Mouse (Mus musculus) lung, postnatal 4 days (tissue): ENCODE data around the gene Tedc1.
"Not testable (repeated sequence)": the region's sequence is repeated elsewhere in the genome, so short reads cannot be mapped to it uniquely, and the experiment has no call there.

Source experiments
- DNase-seq, 2 experiments: peaks; one replicate each; pipeline ENCODE4 v3.0.0; 2021

Gene Tedc1

DNA sequence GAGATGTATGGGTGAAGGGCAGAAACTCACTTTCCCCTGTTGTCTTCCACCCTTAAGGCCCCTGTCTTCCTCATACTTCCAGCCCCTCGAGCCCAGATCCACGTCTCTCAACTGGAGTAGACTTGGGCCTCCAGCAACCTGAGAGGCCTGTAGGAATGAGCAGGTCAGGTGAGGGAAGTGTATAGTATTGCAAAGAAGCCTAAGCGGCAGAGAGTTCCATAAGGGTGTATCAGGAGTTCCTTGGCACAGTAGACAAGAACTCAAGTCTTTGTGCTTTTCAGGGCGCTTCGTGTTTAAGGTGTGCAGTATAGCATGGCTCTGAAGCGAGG lies 1.5 kb upstream of the Tedc1 start:
- no peak for DNase-seq

GRCm38 (mm10) chr12:113155076-113155771 lies 997 bp upstream of the Tedc1 start:
- peak; percentile 74 to 81 for DNase-seq

GRCm38 (mm10) chr12:113156540-113156929 lies 314 bp downstream of the Tedc1 start:
- no peak for DNase-seq

- DNase-seq = no peak
These were observed 781 bp downstream of the Tedc1 start for GRCm38 (mm10) chr12:113157002-113157401.

DNA sequence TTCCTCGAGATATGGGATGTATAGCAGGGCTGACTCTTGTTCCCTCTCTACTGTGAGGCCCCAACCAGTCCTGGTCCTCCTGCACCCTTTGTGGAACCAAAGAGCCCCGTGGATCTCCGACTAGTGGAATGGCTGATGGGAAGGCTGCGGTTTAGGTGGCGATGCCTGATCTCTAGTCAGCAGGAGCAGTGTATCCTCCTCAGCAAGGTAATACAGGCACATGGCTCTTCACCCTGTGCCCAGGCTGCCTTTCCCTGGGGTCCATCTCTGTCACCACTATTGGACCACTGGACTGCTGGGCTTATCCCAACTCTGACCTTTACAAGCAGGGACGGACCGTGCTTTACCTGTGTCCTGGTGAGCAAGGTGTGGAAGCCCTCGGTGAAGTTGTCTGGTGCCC lies 1.3 kb downstream of the Tedc1 start:
- no peak for DNase-seq

GRCm38 (mm10) chr12:113157971-113158370 lies 1.8 kb downstream of the Tedc1 start:
- DNase-seq = no peak

DNA sequence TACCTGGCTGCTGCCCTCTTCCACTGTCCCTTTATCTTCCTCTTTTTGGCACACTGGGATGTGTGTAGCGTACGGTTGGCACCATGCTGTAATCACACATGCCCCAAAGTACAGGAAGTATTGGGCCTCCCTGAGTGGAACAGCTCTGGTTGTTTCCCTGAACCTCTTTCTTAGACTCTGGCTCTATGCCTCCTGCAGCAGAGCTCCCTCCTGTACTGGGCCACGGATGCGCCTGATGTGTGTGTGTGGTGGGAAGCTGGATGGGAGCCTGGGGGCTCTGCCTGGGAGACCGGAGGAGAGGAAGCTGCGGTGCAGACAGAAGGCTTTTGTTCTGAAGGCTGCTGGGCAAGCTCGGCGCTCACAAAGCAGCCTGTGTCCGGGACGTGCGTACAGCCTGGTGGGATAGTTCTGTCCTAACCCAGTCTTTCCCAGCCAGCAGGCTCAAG lies 7.4 kb downstream of the Tedc1 start:
- no peak for DNase-seq

DNA sequence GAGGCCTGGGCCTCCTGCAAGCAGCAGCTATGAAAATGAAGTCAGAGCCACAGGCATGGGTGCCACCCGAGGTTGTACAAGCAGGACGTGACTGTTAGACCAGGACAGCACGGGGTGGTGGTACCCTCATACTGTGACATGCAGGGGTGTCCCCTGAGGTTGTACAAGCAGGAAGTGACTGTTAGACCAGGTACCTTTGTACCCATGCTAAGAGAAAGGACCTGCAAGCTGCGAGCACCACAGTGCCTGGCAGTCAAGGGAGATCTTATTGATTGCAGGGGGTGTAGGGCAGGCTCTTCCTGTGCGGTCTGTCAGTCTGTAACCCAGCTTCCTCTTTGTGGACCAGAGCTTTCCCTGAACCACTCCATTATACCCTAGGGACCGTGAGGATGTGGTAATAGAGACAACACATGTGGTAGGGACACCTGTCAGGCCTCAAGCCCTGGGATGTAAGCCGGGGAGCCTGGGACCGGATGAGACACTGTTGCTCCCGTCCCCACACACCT lies 11.9 kb downstream of the Tedc1 start:
- DNase-seq = peak in 1 of 2 experiments; percentile 18

- DNase-seq = no peak
These were observed 20.9 kb downstream of the Tedc1 start for GRCm38 (mm10) chr12:113176960-113177725.

DNA sequence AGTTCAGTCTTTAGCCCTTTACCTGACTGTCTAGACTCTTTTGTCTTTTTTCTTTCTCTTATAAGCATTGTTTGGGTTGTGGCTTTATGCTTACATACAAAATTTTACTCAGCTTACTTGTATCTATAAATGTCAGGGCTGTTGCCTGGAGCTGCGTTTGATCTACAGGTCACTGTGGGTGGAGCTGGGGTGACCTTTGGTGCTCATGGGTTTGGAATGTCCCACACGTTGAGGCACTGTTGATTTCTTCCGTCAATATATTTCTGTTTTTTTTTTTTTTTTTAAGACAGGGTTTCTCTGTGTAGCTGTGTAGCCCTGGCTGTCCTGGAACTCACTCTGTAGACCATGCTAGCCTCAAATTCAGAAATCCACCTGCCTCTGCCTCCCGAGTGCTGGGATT lies 24.8 kb downstream of the Tedc1 start:
- no peak for DNase-seq

- DNase-seq = no peak
These were observed 28.7 kb downstream of the Tedc1 start for GRCm38 (mm10) chr12:113184945-113185344.

DNA sequence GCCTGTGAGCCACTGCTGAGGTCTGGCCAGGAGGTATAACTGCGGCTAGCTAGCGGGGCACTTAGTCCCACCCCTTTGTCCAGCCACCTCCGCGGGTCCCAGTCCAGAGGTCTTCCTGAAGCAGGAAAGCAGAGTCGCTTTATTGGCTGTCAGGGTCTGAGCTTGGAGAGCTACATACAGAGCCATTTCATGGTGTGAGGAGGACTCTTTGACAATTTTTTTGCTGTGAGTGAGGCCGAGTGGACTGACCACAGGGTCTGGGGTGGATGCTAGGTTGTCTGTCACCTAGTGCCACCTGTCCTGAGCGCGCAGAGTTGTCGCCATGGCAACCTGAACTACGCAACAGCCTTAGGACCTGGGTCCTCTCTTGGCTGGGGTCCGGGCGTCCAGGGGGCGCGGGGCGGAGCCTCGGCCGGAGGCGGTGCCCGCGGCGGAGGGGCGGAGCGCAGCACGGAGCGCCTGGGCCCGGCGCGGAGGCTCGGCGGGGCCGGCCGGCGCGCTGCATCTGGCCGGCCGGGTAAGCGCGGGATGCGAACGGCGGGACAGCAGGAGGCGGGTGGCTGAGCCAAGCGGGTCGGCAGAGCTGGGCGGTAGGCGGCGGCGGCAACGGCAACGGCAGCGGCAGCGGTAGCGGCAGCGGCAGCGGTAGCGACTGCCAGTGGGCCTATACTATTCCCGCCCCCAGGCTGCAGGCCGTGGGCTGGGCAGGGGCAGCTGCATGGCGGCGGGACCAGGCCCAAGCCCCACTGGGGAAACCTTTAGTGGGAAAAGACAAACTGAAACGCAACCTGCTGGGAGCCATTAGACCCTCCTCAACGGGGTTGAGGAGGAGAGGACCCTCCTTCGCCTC lies 29.4 kb downstream of the Tedc1 start, which contains the start of gene Tmem121:
Gene Tmem121 (plus strand): TSS at position 489 of the 850 bp plus-strand sequence.
- DNase-seq = peak in 1 of 2 experiments; percentile 41

DNA sequence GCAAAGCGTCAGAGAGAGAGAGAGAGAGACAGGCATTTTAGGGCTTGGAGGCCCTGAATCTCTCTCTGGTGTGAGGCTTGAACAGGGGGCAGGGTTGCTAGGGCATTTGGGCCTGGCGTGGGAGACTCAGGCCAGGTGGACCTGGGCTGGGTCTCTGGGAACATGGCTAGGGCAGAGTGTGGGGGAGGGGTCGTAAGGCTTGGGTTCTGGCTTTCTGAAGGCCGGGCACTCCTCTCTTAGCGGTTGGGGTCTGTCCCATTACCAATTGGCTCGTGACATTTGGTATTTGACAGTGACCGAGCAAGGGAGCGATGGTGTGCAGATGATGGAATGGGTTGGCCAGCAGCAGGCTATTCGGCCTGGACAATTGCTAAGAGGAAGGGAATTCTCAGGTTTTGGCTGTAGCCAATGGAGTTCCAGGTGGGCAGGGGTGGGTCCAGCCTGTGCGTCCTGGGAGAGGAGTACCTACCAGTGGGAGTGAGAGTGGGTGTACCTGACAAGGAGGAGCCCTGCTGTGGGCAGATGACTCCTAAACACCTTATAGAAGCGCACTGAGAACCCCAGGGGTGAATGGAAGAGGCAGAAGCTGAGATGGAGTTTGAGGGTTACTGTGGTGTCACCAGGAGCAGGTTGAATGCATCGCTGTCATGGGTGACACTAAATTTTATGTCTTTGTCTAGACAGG lies 30.2 kb downstream of the Tedc1 start:
- DNase-seq = no peak

- DNase-seq = no peak
These were observed 30.8 kb downstream of the Tedc1 start for GRCm38 (mm10) chr12:113187011-113187375.

GRCm38 (mm10) chr12:113187584-113188295 lies 31.5 kb downstream of the Tedc1 start:
- peak; percentile 80 to 81 for DNase-seq

DNA sequence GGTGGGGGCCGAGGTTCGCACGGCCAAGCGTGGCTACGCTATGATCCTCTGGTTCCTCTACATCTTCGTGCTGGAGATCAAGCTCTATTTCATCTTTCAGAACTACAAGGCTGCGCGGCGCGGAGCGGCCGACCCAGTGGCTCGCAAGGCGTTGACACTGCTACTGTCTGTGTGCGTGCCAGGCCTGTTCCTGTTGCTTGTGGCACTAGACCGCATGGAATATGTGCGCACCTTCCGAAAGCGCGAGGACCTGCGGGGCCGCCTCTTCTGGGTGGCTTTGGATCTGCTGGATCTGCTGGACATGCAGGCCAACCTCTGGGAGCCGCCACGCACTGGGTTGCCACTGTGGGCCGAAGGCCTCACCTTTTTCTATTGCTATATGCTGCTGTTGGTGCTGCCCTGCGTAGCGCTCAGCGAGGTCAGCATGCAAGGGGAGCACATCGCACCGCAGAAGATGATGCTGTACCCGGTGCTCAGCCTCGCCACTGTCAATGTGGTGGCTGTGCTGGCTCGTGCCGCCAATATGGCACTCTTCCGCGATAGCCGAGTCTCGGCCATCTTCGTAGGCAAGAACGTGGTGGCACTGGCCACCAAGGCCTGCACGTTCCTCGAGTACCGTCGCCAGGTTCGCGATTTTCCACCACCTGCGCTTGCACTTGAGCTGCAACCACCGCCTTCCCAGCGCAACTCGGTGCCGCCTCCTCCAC lies 32.3 kb downstream of the Tedc1 start:
- DNase-seq = no peak

GRCm38 (mm10) chr12:113193423-113193822 lies 37.2 kb downstream of the Tedc1 start:
- DNase-seq = no peak

DNA sequence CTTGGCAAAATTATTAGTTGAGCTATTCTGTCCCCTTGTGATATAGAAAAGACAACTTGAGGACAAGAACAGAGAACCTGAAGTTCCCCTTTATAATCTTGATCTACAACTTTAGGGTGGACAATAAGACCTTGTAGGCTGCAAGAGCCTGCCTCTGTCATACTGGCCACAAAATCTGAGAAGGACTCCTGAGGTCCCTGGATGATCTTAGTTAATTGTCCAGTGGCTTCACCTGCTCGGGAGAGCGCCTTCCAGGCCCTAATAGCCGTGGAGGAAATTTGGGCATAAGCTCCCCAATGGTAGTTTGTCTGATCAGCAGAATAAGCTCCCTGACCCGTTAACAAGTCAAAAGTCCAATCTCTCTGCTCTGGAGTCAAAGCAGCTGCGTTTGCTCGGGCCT lies 42.9 kb downstream of the Tedc1 start:
- not testable (repeated sequence) for DNase-seq

- DNase-seq = no peak
These were observed 45.1 kb downstream of the Tedc1 start for GRCm38 (mm10) chr12:113201301-113201700.

GRCm38 (mm10) chr12:113202008-113202407 lies 45.8 kb downstream of the Tedc1 start:
- DNase-seq = no peak

DNA sequence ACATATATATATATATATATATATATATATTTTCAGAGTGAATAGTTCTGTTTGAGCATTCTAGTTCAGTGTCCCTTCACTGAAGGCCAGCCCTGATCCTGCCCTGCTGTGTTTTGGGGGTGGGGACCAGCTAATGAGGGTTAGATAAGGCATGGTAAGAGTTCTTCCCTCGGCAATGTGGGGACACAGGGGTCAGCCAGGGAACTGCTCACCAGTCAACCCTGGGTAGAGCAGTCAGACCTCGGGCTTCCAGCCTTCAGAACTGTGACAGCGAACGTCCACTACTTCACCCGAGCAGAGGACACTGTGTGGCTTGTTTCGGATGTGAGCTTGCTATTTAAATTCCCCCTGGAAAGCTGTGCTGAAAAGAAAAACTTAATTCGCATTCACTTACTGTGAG lies 47.3 kb downstream of the Tedc1 start:
- DNase-seq = no peak
